Mouse (Mus musculus) G1E (cell line): ENCODE results near the gene Kcmf1.

Experiments
- CTCF ChIP-seq: IDR thresholded peaks from 2 replicates; pipeline ENCODE4 v1.5.1; 2012; ENCODE audit warnings: low read depth, low read length, inconsistent platforms, mixed read lengths
- GATA1 ChIP-seq: IDR thresholded peaks from 2 replicates; pipeline ENCODE4 v1.6.1; 2012; ENCODE audit warnings: borderline replicate concordance, low read length, inconsistent platforms, mixed read lengths

DNA sequence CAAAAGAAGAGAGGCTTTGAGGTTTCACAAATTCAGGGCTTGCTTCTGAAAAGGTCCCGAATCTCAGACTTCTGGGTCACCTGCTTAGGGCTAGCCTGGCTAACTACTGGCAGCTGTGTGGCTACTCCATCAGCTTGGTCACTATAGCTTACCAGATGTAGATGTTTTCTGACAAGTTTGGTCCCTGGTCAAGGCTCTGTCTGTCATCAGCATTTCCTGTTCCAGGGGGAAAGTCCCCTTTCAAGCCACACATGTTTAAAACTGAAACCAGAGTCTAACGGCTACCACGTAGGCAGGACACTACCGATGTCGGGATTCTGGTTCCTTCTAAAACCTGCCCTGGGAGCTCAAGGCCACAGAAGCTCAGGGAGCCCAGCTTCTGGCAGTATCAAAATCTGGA is 38.1 kb upstream of the Kcmf1 start:
- no peak for TF ChIP-seq CTCF
- no peak for TF ChIP-seq GATA1
